Mouse (Mus musculus): ENCODE measurements around the gene Srrm2. TPM values are rescaled to one million over a fixed set of nuclear protein-coding genes. Genes with fewer than 3 reads are reported as not detected.

Gene Srrm2
- polyA plus RNA-seq, 1 experiment, result 720 TPM

- H3K4me3 ChIP-seq (replicated peaks; ENCODE audit: insufficient read depth, low read depth, low read length), result peak overlapping the region; percentile 80
- no peaks in the 10 kb centered on the region for H3K4me1 ChIP-seq (ENCODE audit: control insufficient read depth, insufficient read depth, low read length)
- H3K27me3 ChIP-seq (ENCODE audit: control insufficient read depth, insufficient read depth, low read length), result no peaks in the 10 kb centered on the region
- peak overlapping the region; percentile 48; the same call in 1 of the 2 replicates for H3K27ac ChIP-seq (ENCODE audit: insufficient read depth, low read length)
- DNase-seq, result peak; percentile 61 to 76
- TF ChIP-seq POLR2A (IDR thresholded peaks at IDR 0.05; ENCODE audit: borderline replicate concordance, insufficient read depth, low read length) (no peak), CTCF (IDR thresholded peaks at IDR 0.05; ENCODE audit: borderline replicate concordance, insufficient read depth, low read depth, low read length) (no peak)
- WGBS, result under 1% methylated on average over 47 of the region's 47 CpGs
Measured at GRCm38 (mm10) chr17:23828271-23829001, 38.1 kb downstream of the Srrm2 start.

DNA sequence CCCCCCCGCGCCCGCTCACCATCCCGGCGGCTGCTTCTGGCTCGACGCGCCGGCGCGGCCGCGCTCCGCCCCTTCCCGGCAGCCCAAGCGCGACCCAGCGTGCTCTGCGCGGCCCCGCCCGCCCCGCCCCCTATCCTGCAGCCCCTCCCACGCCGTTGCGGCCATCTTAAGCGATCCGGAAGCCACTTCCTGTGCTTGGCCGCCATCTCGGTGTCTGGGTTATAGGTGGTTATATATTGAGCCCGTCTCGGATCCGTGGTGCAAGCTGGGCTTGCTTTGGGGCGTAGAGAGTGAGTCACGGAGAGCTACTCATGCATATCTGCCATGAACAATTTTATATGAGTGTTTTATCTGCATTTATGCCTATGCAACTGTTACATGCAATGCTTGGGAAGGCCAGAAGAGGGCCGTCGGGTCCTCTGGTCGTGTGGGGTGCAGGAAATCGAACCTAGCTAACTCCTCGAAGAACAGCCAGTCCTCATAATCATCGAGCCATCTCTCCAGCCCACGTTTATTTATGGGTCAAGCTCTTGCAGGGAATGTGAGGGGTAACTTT is 38.8 kb downstream of the Srrm2 start, which contains the start of gene Elob:
Elob (minus strand) TSS at position 73 of the 556 bp plus-strand sequence.
- DNase-seq, result peak; percentile 88 to 89
- TF ChIP-seq POLR2A (IDR thresholded peaks at IDR 0.05; ENCODE audit: borderline replicate concordance, insufficient read depth, low read length), result peak; percentile 65; the same call in 1 of the 2 replicates
- peak; percentile 71 for TF ChIP-seq CTCF (IDR thresholded peaks at IDR 0.05; ENCODE audit: borderline replicate concordance, insufficient read depth, low read depth, low read length)
- Histone ChIP-seq H3K27me3 (ENCODE audit: control insufficient read depth, insufficient read depth, low read length) (no peaks in the 10 kb centered on the region), H3K4me3 (replicated peaks; ENCODE audit: insufficient read depth, low read depth, low read length) (peak within 1 kb of the TSS; percentile 80), H3K4me1 (ENCODE audit: control insufficient read depth, insufficient read depth, low read length) (no peaks in the 10 kb centered on the region), H3K27ac (ENCODE audit: insufficient read depth, low read length) (peak within 1 kb of the TSS; percentile 85)
- under 1% methylated on average over 42 of the region's 42 CpGs for WGBS

GRCm38 (mm10) chr17:23831201-23831600 is 40.9 kb downstream of the Srrm2 start:
- no peaks in the 10 kb centered on the region for H3K27me3 ChIP-seq (ENCODE audit: control insufficient read depth, insufficient read depth, low read length)
- no peak for DNase-seq
- TF ChIP-seq POLR2A (IDR thresholded peaks at IDR 0.05; ENCODE audit: borderline replicate concordance, insufficient read depth, low read length) (no peak), CTCF (IDR thresholded peaks at IDR 0.05; ENCODE audit: borderline replicate concordance, insufficient read depth, low read depth, low read length) (no peak)
- no peak overlapping the region for H3K27ac ChIP-seq (ENCODE audit: insufficient read depth, low read length)
- H3K4me3 ChIP-seq (replicated peaks; ENCODE audit: insufficient read depth, low read depth, low read length), result no peak overlapping the region
- 89% methylated on average over 1 of the region's 1 CpGs for WGBS
- no peaks in the 10 kb centered on the region for H3K4me1 ChIP-seq (ENCODE audit: control insufficient read depth, insufficient read depth, low read length)

- H3K27me3 ChIP-seq (ENCODE audit: control insufficient read depth, insufficient read depth, low read length), result no peaks in the 10 kb centered on the region
- H3K27ac ChIP-seq (ENCODE audit: insufficient read depth, low read length), result no peak within 1 kb of the TSS
- H3K4me1 ChIP-seq (ENCODE audit: control insufficient read depth, insufficient read depth, low read length), result no peaks in the 10 kb centered on the region
- 77% methylated on average over 8 of the region's 8 CpGs for WGBS
- DNase-seq, result no peak
- no peak for TF ChIP-seq POLR2A (IDR thresholded peaks at IDR 0.05; ENCODE audit: borderline replicate concordance, insufficient read depth, low read length)
- TF ChIP-seq CTCF (IDR thresholded peaks at IDR 0.05; ENCODE audit: borderline replicate concordance, insufficient read depth, low read depth, low read length), result no peak
- H3K4me3 ChIP-seq (replicated peaks; ENCODE audit: insufficient read depth, low read depth, low read length), result no peak within 1 kb of the TSS
Measured at GRCm38 (mm10) chr17:23836006-23836575, 45.8 kb downstream of the Srrm2 start, which contains the start of gene Prss33. Prss33 (minus strand) TSS chr17:23836056.

GRCm38 (mm10) chr17:23841145-23841544 is 50.8 kb downstream of the Srrm2 start:
- no peaks in the 10 kb centered on the region for H3K27me3 ChIP-seq (ENCODE audit: control insufficient read depth, insufficient read depth, low read length)
- peak; percentile 64 for TF ChIP-seq CTCF (IDR thresholded peaks at IDR 0.05; ENCODE audit: borderline replicate concordance, insufficient read depth, low read depth, low read length)
- no peak for TF ChIP-seq POLR2A (IDR thresholded peaks at IDR 0.05; ENCODE audit: borderline replicate concordance, insufficient read depth, low read length)
- peak; percentile 44 to 47 for DNase-seq
- H3K27ac ChIP-seq (ENCODE audit: insufficient read depth, low read length), result no peak overlapping the region
- no peaks in the 10 kb centered on the region for H3K4me1 ChIP-seq (ENCODE audit: control insufficient read depth, insufficient read depth, low read length)
- no peak overlapping the region for H3K4me3 ChIP-seq (replicated peaks; ENCODE audit: insufficient read depth, low read depth, low read length)
- 29% methylated on average over 4 of the region's 4 CpGs for WGBS

- H3K4me3 ChIP-seq (replicated peaks; ENCODE audit: insufficient read depth, low read depth, low read length), result no peak overlapping the region
- no peak overlapping the region for H3K27ac ChIP-seq (ENCODE audit: insufficient read depth, low read length)
- H3K27me3 ChIP-seq (ENCODE audit: control insufficient read depth, insufficient read depth, low read length), result no peaks in the 10 kb centered on the region
- TF ChIP-seq CTCF (IDR thresholded peaks at IDR 0.05; ENCODE audit: borderline replicate concordance, insufficient read depth, low read depth, low read length) (no peak), POLR2A (IDR thresholded peaks at IDR 0.05; ENCODE audit: borderline replicate concordance, insufficient read depth, low read length) (no peak)
- 45% methylated on average over 23 of the region's 23 CpGs for WGBS
- H3K4me1 ChIP-seq (ENCODE audit: control insufficient read depth, insufficient read depth, low read length), result no peaks in the 10 kb centered on the region
- no peak for DNase-seq
Measured at GRCm38 (mm10) chr17:23843141-23843811, 52.9 kb downstream of the Srrm2 start.

- Histone ChIP-seq H3K27ac (ENCODE audit: insufficient read depth, low read length) (no peak within 1 kb of the TSS), H3K4me3 (replicated peaks; ENCODE audit: insufficient read depth, low read depth, low read length) (peak within 1 kb of the TSS; percentile 9), H3K27me3 (ENCODE audit: control insufficient read depth, insufficient read depth, low read length) (no peaks in the 10 kb centered on the region), H3K4me1 (ENCODE audit: control insufficient read depth, insufficient read depth, low read length) (no peaks in the 10 kb centered on the region)
- TF ChIP-seq POLR2A (IDR thresholded peaks at IDR 0.05; ENCODE audit: borderline replicate concordance, insufficient read depth, low read length) (no peak), CTCF (IDR thresholded peaks at IDR 0.05; ENCODE audit: borderline replicate concordance, insufficient read depth, low read depth, low read length) (peak; percentile 60; the same call in 1 of the 2 replicates)
- 18% methylated on average over 19 of the region's 19 CpGs for WGBS
- peak; percentile 61 to 67 for DNase-seq
Measured at GRCm38 (mm10) chr17:23843812-23844273, 53.5 kb downstream of the Srrm2 start, which contains the start of the genes Prss32 and Prss41. Prss32 (plus strand) TSS chr17:23843855. Prss41 (minus strand) TSS chr17:23844172.

Measured in cerebellum, adult 2 months (tissue).